ENCODE assay signal across 8 mouse cellular contexts in the genomic region with DNA sequence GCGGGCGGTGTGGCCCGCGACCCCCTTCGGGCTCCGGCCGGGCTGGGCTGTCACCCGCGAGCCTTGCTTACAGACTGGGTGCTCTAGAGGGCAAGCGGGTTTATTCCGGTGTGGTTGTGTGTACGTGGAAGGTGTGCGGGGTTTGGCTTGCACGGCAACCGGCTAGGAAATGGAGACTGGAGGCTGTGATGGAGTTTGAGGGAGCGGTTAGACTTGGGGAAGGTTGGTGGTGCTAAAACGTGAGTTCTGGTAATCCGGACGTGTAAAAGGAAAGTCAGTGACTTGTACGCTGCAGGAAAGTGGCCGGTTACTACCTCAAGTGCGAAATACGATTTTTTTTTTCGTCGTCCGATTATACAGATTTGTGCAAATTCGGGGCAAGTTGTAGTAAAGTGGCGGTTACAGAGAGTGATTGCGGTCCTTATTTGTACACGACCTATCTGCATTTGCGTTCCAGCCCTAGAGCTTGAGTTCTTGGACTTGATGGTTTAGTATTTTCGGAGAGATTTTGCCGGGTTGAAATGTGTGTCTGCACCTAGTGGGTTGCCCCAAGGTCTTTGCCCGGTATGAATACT. TPM values are rescaled to one million over a fixed set of nuclear protein-coding genes. Genes with fewer than 3 reads are reported as not detected.
DNase-seq lines count a peak whose midpoint lies in the region; ATAC-seq and TF ChIP-seq lines count a peak whose summit lies in the region.

No protein-coding gene starts in this region.

- no peaks in the 10 kb centered on the region for H3K27me3 ChIP-seq in heart, embryonic 13.5 days (replicated peaks)
- no peaks in the 10 kb centered on the region for H3K27me3 ChIP-seq in ES-Bruce4 (ENCODE audit: control insufficient read depth, insufficient read depth, low read length, poor library complexity, severe bottlenecking)
- H3K27me3 ChIP-seq in erythroblast, embryonic 14.5 days (ENCODE audit: control insufficient read depth) = peaks cover 7% of the 10 kb centered on the region
- H3K27me3 ChIP-seq in kidney, embryonic 15.5 days = no peaks in the 10 kb centered on the region
- no peaks in the 10 kb centered on the region for H3K27me3 ChIP-seq in midbrain, embryonic 13.5 days

- no peaks in the 10 kb centered on the region for H3K9me3 ChIP-seq in heart, embryonic 13.5 days
- H3K9me3 ChIP-seq in ES-Bruce4 (replicated peaks; ENCODE audit: control insufficient read depth, insufficient read depth, low read length, poor library complexity, severe bottlenecking) = no peaks in the 10 kb centered on the region
- no peaks in the 10 kb centered on the region for H3K9me3 ChIP-seq in erythroblast, embryonic 14.5 days (ENCODE audit: control insufficient read depth, low read length)
- no peaks in the 10 kb centered on the region for H3K9me3 ChIP-seq in kidney, embryonic 15.5 days (replicated peaks)
- H3K9me3 ChIP-seq in midbrain, embryonic 13.5 days = no peaks in the 10 kb centered on the region

- peak overlapping the region; percentile 96 for H3K4me3 ChIP-seq in heart, embryonic 13.5 days
- peak overlapping the region; percentile 98 for H3K4me3 ChIP-seq in ES-Bruce4 (ENCODE audit: low read depth, low read length)
- peak overlapping the region; percentile 70 for H3K4me3 ChIP-seq in erythroblast, embryonic 14.5 days (replicated peaks)
- H3K4me3 ChIP-seq in kidney, embryonic 15.5 days (replicated peaks) = peak overlapping the region; percentile 83
- peak overlapping the region; percentile 96 for H3K4me3 ChIP-seq in midbrain, embryonic 13.5 days (replicated peaks)

- DNase-seq in heart, adult 18-20 months = no peak
- DNase-seq in frontal cortex, postnatal 14 days (ENCODE audit: low spot score in 2 of 2) = no peak
- no peak for DNase-seq in urinary bladder, postnatal 14 days (ENCODE audit: low spot score)

- peak overlapping the region; percentile 90 for H3K27ac ChIP-seq in heart, embryonic 13.5 days (replicated peaks)
- H3K27ac ChIP-seq in ES-Bruce4 (ENCODE audit: insufficient read depth, low read length) = peak overlapping the region; percentile 68
- H3K27ac ChIP-seq in kidney, embryonic 15.5 days = peak overlapping the region; percentile 94
- H3K27ac ChIP-seq in midbrain, embryonic 13.5 days = peak overlapping the region; percentile 93

- peaks cover 43% of the 10 kb centered on the region for H3K36me3 ChIP-seq in heart, embryonic 13.5 days
- peaks cover 52% of the 10 kb centered on the region for H3K36me3 ChIP-seq in ES-Bruce4 (ENCODE audit: control insufficient read depth, insufficient read depth, low read length, poor library complexity, severe bottlenecking)
- H3K36me3 ChIP-seq in erythroblast, embryonic 14.5 days (ENCODE audit: control insufficient read depth) = peaks cover 45% of the 10 kb centered on the region
- H3K36me3 ChIP-seq in kidney, embryonic 15.5 days = peaks cover 43% of the 10 kb centered on the region
- peaks cover 39% of the 10 kb centered on the region for H3K36me3 ChIP-seq in midbrain, embryonic 13.5 days

- H3K4me2 ChIP-seq in heart, embryonic 13.5 days = peak overlapping the region; percentile 95
- peak overlapping the region; percentile 76 for H3K4me2 ChIP-seq in kidney, embryonic 15.5 days
- peak overlapping the region; percentile 90 for H3K4me2 ChIP-seq in midbrain, embryonic 13.5 days (replicated peaks)

- peaks cover 22% of the 10 kb centered on the region for H3K4me1 ChIP-seq in heart, embryonic 13.5 days
- no peaks in the 10 kb centered on the region for H3K4me1 ChIP-seq in ES-Bruce4 (ENCODE audit: control insufficient read depth, insufficient read depth, low read length)
- H3K4me1 ChIP-seq in erythroblast, embryonic 14.5 days (ENCODE audit: control insufficient read depth) = peaks cover 34% of the 10 kb centered on the region
- peaks cover 23% of the 10 kb centered on the region for H3K4me1 ChIP-seq in kidney, embryonic 15.5 days
- peaks cover 22% of the 10 kb centered on the region for H3K4me1 ChIP-seq in midbrain, embryonic 13.5 days (replicated peaks)

- TF ChIP-seq CTCF in ES-Bruce4 (IDR thresholded peaks at IDR 0.05; ENCODE audit: low read depth, low read length) = no peak

- H3K9ac ChIP-seq in heart, embryonic 13.5 days = peak overlapping the region; percentile 100
- H3K9ac ChIP-seq in ES-Bruce4 (ENCODE audit: low read depth, poor library complexity, severe bottlenecking) = peak overlapping the region; percentile 93
- H3K9ac ChIP-seq in kidney, embryonic 15.5 days = peak overlapping the region; percentile 97
- peak overlapping the region; percentile 99 for H3K9ac ChIP-seq in midbrain, embryonic 13.5 days (replicated peaks)

- no peak for TF ChIP-seq POLR2A in ES-Bruce4 (IDR thresholded peaks at IDR 0.05; ENCODE audit: insufficient read depth, low read length)

- ATAC-seq in heart, embryonic 13.5 days (ENCODE audit: extremely low read depth, insufficient number of reproducible peaks, low FRiP score, low TSS enrichment) = peak; percentile 33; the same call in 1 of the 2 replicates
- ATAC-seq in kidney, embryonic 15.5 days (replicated peaks; ENCODE audit: low FRiP score) = peak; percentile 31
- ATAC-seq in midbrain, embryonic 13.5 days = peak; percentile 61

- under 1% methylated on average over 34 of the region's 34 CpGs for WGBS in heart, embryonic 13.5 days
- under 1% methylated on average over 34 of the region's 34 CpGs for WGBS in kidney, embryonic 15.5 days
- under 1% methylated on average over 34 of the region's 34 CpGs for WGBS in midbrain, embryonic 13.5 days

- no peak for TF ChIP-seq EP300 in ES-Bruce4 (IDR thresholded peaks at IDR 0.05; ENCODE audit: insufficient read depth, low read depth, low read length)

RNA-seq across cellular contexts. Expression of a gene that starts 0.7 kb away (rescaled TPM):
- polyA plus RNA-seq in heart, embryonic 13.5 days (2015; fragmentation: Nextera tagmentation; extraction: Ambion mirVana) = 358 and 371 TPM in 2 replicates
- 100 to 1,000 TPM; 431 to 565 TPM for total RNA-seq in heart, adult 18-20 months (2021)
- polyA plus RNA-seq in ES-Bruce4 (2011; ENCODE audit: insufficient read depth, insufficient read length, low read depth, missing spikeins) = 2,420 and 2,624 TPM in 2 replicates
- 18.9 and 23.5 TPM in 2 replicates for polyA plus RNA-seq in erythroblast, embryonic 14.5 days (2012)
- 579 and 581 TPM in 2 replicates for polyA plus RNA-seq in kidney, embryonic 15.5 days (2015; fragmentation: Nextera tagmentation; extraction: Ambion mirVana)
- polyA plus RNA-seq in midbrain, embryonic 13.5 days (2015; fragmentation: Nextera tagmentation; extraction: Ambion mirVana) = 374 and 398 TPM in 2 replicates

Comparison
In these comparisons a context has a peak if more than half of its experiments do, and no peak if none do; other contexts are left out.
1. RNA of a gene that starts 0.7 kb away (polyA plus RNA-seq): 2,420 to 2,624 TPM in ES-Bruce4, 579 to 581 TPM in kidney, embryonic 15.5 days, 374 to 398 TPM in midbrain, embryonic 13.5 days and 358 to 371 TPM in heart, embryonic 13.5 days; 18.9 to 23.5 TPM in erythroblast, embryonic 14.5 days; every median in the first group is over 10 times any median in the second.
2. Peak in every context shown above with its lines, with median percentiles within 50 percentile points of each other: ATAC-seq, H3K27ac ChIP-seq, H3K4me2 ChIP-seq, H3K4me3 ChIP-seq and H3K9ac ChIP-seq.